Mouse (Mus musculus) embryo, embryonic 9.5 days (tissue): ENCODE measurements at regions not wholly inside any gene's neighbourhood (a gene's known extent, or its start where the extent isn't known, plus 50 kb on each side); places are given as distances from the start of the nearest gene placed in this dataset.
A peak's percentile ranks its signal among the peaks of the same experiment; 100 is the strongest.

Experiments
- DNase-seq: peaks from one replicate; pipeline ENCODE4 v3.0.0-alpha.2; 2017; ENCODE audit errors: extremely low spot score

GRCm38 (mm10) chr2:50649656-50650055, 353.1 kb upstream of the Mmadhc start:
- no peak for DNase-seq

GRCm38 (mm10) chr2:50643219-50643618, 346.6 kb upstream of the Mmadhc start:
- DNase-seq = no peak

- DNase-seq = no peak
These were observed 345.6 kb upstream of the Mmadhc start for GRCm38 (mm10) chr2:50642198-50642597.

- no peak for DNase-seq
These were observed 339.3 kb upstream of the Mmadhc start for GRCm38 (mm10) chr2:50635896-50636295.

GRCm38 (mm10) chr2:50631786-50632185, 335.2 kb upstream of the Mmadhc start:
- no peak for DNase-seq

GRCm38 (mm10) chr2:50627501-50627900, 330.9 kb upstream of the Mmadhc start:
- DNase-seq = no peak

- no peak for DNase-seq
These were observed 328.7 kb upstream of the Mmadhc start for GRCm38 (mm10) chr2:50625233-50625749.

GRCm38 (mm10) chr2:50609086-50609485, 312.5 kb upstream of the Mmadhc start:
- peak; percentile 8 for DNase-seq

GRCm38 (mm10) chr2:50589195-50589594, 292.6 kb upstream of the Mmadhc start:
- DNase-seq = no peak

GRCm38 (mm10) chr2:50588652-50589051, 292.1 kb upstream of the Mmadhc start:
- DNase-seq = no peak

- no peak for DNase-seq
These were observed 289.9 kb upstream of the Mmadhc start for GRCm38 (mm10) chr2:50586321-50587050.

GRCm38 (mm10) chr2:50579620-50580019, 283.0 kb upstream of the Mmadhc start:
- DNase-seq = no peak

GRCm38 (mm10) chr2:50578278-50579043, 281.9 kb upstream of the Mmadhc start:
- DNase-seq = no peak

GRCm38 (mm10) chr2:50577736-50578135, 281.1 kb upstream of the Mmadhc start:
- DNase-seq = no peak

GRCm38 (mm10) chr2:50573455-50573854, 276.9 kb upstream of the Mmadhc start:
- DNase-seq = no peak

GRCm38 (mm10) chr2:50571021-50571420, 274.4 kb upstream of the Mmadhc start:
- no peak for DNase-seq

GRCm38 (mm10) chr2:50569502-50570285, 273.1 kb upstream of the Mmadhc start:
- no peak for DNase-seq

- DNase-seq = no peak
These were observed 272.3 kb upstream of the Mmadhc start for GRCm38 (mm10) chr2:50568777-50569501.

GRCm38 (mm10) chr2:50567542-50567941, 270.9 kb upstream of the Mmadhc start:
- no peak for DNase-seq

- no peak for DNase-seq
These were observed 257.4 kb upstream of the Mmadhc start for GRCm38 (mm10) chr2:50554031-50554430.

- no peak for DNase-seq
These were observed 255.8 kb upstream of the Mmadhc start for GRCm38 (mm10) chr2:50552437-50552836.
